Mouse (Mus musculus): ENCODE results near the gene Ugt2a3. TPM values are rescaled to one million over a fixed set of nuclear protein-coding genes. Genes with fewer than 3 reads are reported as not detected.
"Not testable (repeated sequence)": the region's sequence is repeated elsewhere in the genome, so short reads cannot be mapped to it uniquely, and the experiment has no call there.

Ugt2a3 gene
- not detected in 2 replicates for polyA plus RNA-seq (2015; fragmentation: Nextera tagmentation; extraction: Ambion mirVana)

GRCm38 (mm10) chr5:87336961-87337697, at the start of gene Ugt2a3:
Gene Ugt2a3, minus strand, starts transcription at chr5:87337195.
- no peaks in the 10 kb centered on the region for H3K9me3 ChIP-seq
- ATAC-seq (ENCODE audit: borderline replicate concordance, extremely low read depth, low FRiP score, low TSS enrichment), result no peak
- WGBS, result 61% methylated on average over 11 of the region's 11 CpGs
- H3K9ac ChIP-seq, result no peak within 1 kb of the TSS
- H3K4me2 ChIP-seq, result no peak within 1 kb of the TSS
- no peaks in the 10 kb centered on the region for H3K36me3 ChIP-seq
- no peaks in the 10 kb centered on the region for H3K27me3 ChIP-seq
- H3K4me3 ChIP-seq, result no peak within 1 kb of the TSS
- no peak within 1 kb of the TSS for H3K27ac ChIP-seq
- no peaks in the 10 kb centered on the region for H3K4me1 ChIP-seq

DNA sequence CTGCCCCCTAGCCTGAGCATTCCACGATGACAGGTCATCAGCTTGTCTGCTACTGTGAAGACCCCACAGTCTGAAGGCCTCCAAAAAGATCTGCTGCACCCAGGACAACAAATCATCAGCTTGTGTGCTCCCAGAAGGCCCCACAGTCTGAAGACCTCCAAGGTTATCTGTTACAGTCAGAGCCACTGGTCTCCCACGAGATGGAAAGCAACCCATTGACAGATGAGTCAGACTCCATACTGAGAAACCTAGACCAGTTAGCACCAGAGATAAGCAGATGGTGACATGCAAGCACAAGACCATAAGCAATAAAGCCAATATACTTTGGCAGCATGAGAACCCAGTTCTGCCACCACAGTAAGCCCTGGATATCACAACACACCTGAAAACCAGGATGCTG, 43.2 kb upstream of the Ugt2a3 start:
- Histone ChIP-seq H3K9me3 (no peaks in the 10 kb centered on the region), H3K27me3 (no peaks in the 10 kb centered on the region), H3K4me2 (no peak overlapping the region), H3K27ac (no peak overlapping the region), H3K36me3 (no peaks in the 10 kb centered on the region), H3K9ac (no peak overlapping the region), H3K4me1 (no peaks in the 10 kb centered on the region), H3K4me3 (no peak overlapping the region)
- 42% methylated on average over 2 of the region's 2 CpGs for WGBS
- no peak for ATAC-seq (ENCODE audit: borderline replicate concordance, extremely low read depth, low FRiP score, low TSS enrichment)

GRCm38 (mm10) chr5:87379825-87380224, 42.8 kb upstream of the Ugt2a3 start:
- no peaks in the 10 kb centered on the region for H3K36me3 ChIP-seq
- H3K4me3 ChIP-seq, result no peak overlapping the region
- no peak overlapping the region for H3K4me2 ChIP-seq
- no peak for ATAC-seq (ENCODE audit: borderline replicate concordance, extremely low read depth, low FRiP score, low TSS enrichment)
- H3K4me1 ChIP-seq, result no peaks in the 10 kb centered on the region
- H3K9ac ChIP-seq, result no peak overlapping the region
- H3K9me3 ChIP-seq, result no peaks in the 10 kb centered on the region
- H3K27me3 ChIP-seq, result no peaks in the 10 kb centered on the region
- H3K27ac ChIP-seq, result no peak overlapping the region

DNA sequence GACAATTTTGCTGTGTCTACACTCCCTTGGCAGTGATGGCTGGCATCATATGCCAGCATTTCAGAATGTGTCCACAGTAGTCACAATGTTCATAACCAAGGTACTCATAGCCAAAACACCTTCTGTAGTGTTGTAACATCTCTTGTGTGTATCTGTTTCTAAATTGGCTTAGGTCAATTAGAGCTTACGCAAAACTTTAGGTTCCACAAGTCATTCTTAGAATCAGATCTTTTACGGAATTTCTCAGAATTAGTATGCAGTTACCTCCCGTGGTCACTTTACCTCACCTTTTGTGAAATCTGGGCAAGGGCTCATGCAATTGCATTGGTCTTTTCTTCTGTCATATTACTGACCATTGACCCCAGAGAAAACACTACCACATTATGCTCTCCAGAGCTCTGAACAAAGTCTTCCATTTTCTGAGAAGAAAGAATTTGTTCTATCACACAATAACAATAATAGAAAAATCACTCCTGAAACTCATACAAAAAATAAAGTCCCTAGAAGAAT, 38.9 kb upstream of the Ugt2a3 start:
- Histone ChIP-seq H3K27ac (no peak overlapping the region), H3K4me2 (no peak overlapping the region), H3K27me3 (no peaks in the 10 kb centered on the region), H3K36me3 (no peaks in the 10 kb centered on the region), H3K4me3 (no peak overlapping the region), H3K4me1 (no peaks in the 10 kb centered on the region), H3K9ac (no peak overlapping the region), H3K9me3 (no peaks in the 10 kb centered on the region)
- 87% methylated on average over 3 of the region's 3 CpGs for WGBS
- ATAC-seq (ENCODE audit: borderline replicate concordance, extremely low read depth, low FRiP score, low TSS enrichment), result no peak

- Histone ChIP-seq H3K27ac (no peak overlapping the region), H3K9me3 (no peaks in the 10 kb centered on the region), H3K4me1 (no peaks in the 10 kb centered on the region), H3K36me3 (no peaks in the 10 kb centered on the region), H3K27me3 (no peaks in the 10 kb centered on the region), H3K9ac (no peak overlapping the region), H3K4me3 (no peak overlapping the region), H3K4me2 (no peak overlapping the region)
- WGBS, result 70% methylated on average over 1 of the region's 1 CpGs
- ATAC-seq (ENCODE audit: borderline replicate concordance, extremely low read depth, low FRiP score, low TSS enrichment), result no peak
These were observed 36.5 kb upstream of the Ugt2a3 start for GRCm38 (mm10) chr5:87373502-87373863.

DNA sequence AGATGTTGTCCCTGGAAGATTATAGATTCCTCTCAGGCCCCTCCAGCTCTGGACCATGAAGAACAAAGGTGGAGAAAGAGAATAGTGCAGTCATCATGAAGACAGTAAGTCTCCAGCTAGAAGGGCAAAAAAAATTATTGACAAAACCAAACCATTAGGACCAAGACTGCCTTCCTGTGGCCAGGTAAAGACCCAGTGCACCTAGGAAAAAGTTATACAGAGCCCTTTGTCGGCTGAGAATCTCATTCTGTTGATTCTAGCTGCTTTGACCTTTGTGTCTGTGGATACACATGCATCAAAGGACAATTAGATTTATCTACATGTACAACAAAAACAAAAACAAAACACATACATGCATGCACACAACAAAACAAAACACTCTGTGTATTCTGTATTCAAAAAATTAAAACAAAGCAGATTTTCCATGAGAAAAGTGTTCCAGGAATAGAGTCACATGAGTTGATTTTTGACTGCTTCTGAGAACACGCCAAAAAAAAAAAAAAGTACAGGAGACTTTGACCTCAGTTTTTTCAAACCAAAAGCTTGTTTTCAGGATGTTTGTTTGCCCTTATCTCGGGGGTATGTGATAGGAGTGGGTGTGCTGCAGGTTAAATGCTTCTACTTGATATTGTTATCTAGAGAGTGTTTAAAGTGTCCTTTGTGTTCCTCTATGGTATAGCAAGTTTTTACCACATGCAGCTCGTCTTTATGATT, 36.0 kb upstream of the Ugt2a3 start:
- not testable (repeated sequence) for H3K27me3 ChIP-seq; ATAC-seq (ENCODE audit: borderline replicate concordance, extremely low read depth, low FRiP score, low TSS enrichment); H3K9ac ChIP-seq; H3K27ac ChIP-seq; H3K9me3 ChIP-seq; H3K4me2 ChIP-seq; H3K36me3 ChIP-seq; H3K4me3 ChIP-seq; H3K4me1 ChIP-seq
- WGBS, result 46% methylated on average over 4 of the region's 4 CpGs

- Histone ChIP-seq H3K36me3 (no peaks in the 10 kb centered on the region), H3K4me2 (no peak overlapping the region), H3K9ac (no peak overlapping the region), H3K4me3 (no peak overlapping the region), H3K27me3 (no peaks in the 10 kb centered on the region), H3K9me3 (no peaks in the 10 kb centered on the region), H3K4me1 (no peaks in the 10 kb centered on the region), H3K27ac (no peak overlapping the region)
- no peak for ATAC-seq (ENCODE audit: borderline replicate concordance, extremely low read depth, low FRiP score, low TSS enrichment)
- WGBS, result 44% methylated on average over 1 of the region's 1 CpGs
These were observed 13.4 kb upstream of the Ugt2a3 start for GRCm38 (mm10) chr5:87350350-87350749.

- H3K4me2 ChIP-seq; H3K27ac ChIP-seq; H3K27me3 ChIP-seq; H3K4me3 ChIP-seq; H3K36me3 ChIP-seq; H3K4me1 ChIP-seq; H3K9me3 ChIP-seq; H3K9ac ChIP-seq; ATAC-seq (ENCODE audit: borderline replicate concordance, extremely low read depth, low FRiP score, low TSS enrichment): not testable (repeated sequence)
- 67% methylated on average over 1 of the region's 1 CpGs for WGBS
These were observed 12.2 kb upstream of the Ugt2a3 start for GRCm38 (mm10) chr5:87349150-87349549.

DNA sequence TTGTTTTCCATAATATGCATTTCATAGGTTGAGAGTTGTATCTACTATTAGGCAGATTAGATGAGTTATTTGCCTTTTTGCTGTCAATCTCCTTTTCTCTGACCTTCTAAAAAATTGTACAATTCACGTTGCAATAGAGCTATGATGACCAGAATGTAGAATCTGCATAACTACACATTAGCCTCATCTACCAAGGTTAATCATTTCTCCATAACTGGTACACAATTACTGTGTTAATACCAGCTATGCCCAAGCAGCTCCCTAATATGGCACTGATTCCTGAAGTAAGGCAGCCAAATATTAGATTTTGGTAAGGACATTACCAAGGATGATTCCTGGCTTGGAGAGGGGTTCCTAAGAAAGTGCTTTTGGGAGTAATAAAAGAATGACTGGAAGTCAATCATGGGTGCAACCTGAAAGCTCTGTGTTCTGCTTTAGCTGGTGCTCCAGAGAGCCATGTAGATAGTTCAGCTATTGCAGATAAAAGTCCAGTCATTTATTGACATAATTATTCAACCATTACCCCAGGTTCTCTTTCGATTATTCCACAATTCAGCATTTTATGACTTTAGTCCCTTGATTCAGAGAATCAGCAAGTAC, 10.6 kb upstream of the Ugt2a3 start:
- not testable (repeated sequence) for H3K9me3 ChIP-seq; H3K36me3 ChIP-seq; H3K4me1 ChIP-seq; H3K27ac ChIP-seq; H3K4me2 ChIP-seq; H3K27me3 ChIP-seq; H3K9ac ChIP-seq; H3K4me3 ChIP-seq; ATAC-seq (ENCODE audit: borderline replicate concordance, extremely low read depth, low FRiP score, low TSS enrichment)
- 63% methylated on average over 2 of the region's 2 CpGs for WGBS

GRCm38 (mm10) chr5:87340461-87340860, 3.5 kb upstream of the Ugt2a3 start:
- no peaks in the 10 kb centered on the region for H3K36me3 ChIP-seq
- H3K27ac ChIP-seq, result no peak overlapping the region
- H3K4me2 ChIP-seq, result no peak overlapping the region
- H3K4me3 ChIP-seq, result no peak overlapping the region
- no peak overlapping the region for H3K9ac ChIP-seq
- ATAC-seq (ENCODE audit: borderline replicate concordance, extremely low read depth, low FRiP score, low TSS enrichment), result no peak
- H3K9me3 ChIP-seq, result no peaks in the 10 kb centered on the region
- no peaks in the 10 kb centered on the region for H3K4me1 ChIP-seq
- H3K27me3 ChIP-seq, result no peaks in the 10 kb centered on the region
- WGBS, result 78% methylated on average over 5 of the region's 5 CpGs

GRCm38 (mm10) chr5:87335199-87335598, 1.8 kb downstream of the Ugt2a3 start:
- Histone ChIP-seq H3K4me3 (no peak overlapping the region), H3K27me3 (no peaks in the 10 kb centered on the region), H3K27ac (no peak overlapping the region), H3K4me1 (no peaks in the 10 kb centered on the region), H3K36me3 (no peaks in the 10 kb centered on the region), H3K9ac (no peak overlapping the region), H3K4me2 (no peak overlapping the region), H3K9me3 (no peaks in the 10 kb centered on the region)
- 77% methylated on average over 1 of the region's 1 CpGs for WGBS
- ATAC-seq (ENCODE audit: borderline replicate concordance, extremely low read depth, low FRiP score, low TSS enrichment), result no peak

DNA sequence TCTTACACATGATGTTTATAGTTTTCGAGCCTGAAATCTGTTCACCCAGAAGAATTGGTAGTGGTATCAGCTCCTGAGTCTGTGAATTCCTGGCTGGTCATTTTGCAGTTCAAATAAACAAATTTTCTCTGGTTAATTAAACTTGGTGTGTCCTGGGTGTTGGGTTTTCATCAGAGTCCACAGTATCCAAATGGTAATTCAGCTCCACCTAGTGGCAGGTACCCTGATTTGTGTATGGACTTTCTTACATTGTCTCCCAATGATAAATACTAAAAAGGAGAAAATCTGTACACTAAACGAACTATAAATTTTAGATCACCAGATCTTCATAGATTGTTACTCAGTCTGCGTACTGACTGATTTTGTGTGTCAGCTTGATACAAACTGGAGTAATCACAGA, 3.4 kb downstream of the Ugt2a3 start:
- Histone ChIP-seq H3K4me2 (no peak overlapping the region), H3K36me3 (no peaks in the 10 kb centered on the region), H3K27me3 (no peaks in the 10 kb centered on the region), H3K4me3 (no peak overlapping the region), H3K4me1 (no peaks in the 10 kb centered on the region), H3K27ac (no peak overlapping the region), H3K9me3 (no peaks in the 10 kb centered on the region), H3K9ac (no peak overlapping the region)
- WGBS, result 49% methylated on average over 3 of the region's 3 CpGs
- no peak for ATAC-seq (ENCODE audit: borderline replicate concordance, extremely low read depth, low FRiP score, low TSS enrichment)

All from lung, embryonic 15.5 days (tissue).